Mouse (Mus musculus): ENCODE data around the gene Ccr10. TPM values are rescaled to one million over a fixed set of nuclear protein-coding genes. Genes with fewer than 3 reads are reported as not detected.
"Not testable (repeated sequence)": the region's sequence is repeated elsewhere in the genome, so short reads cannot be mapped to it uniquely, and the experiment has no call there.

Ccr10 gene
- polyA plus RNA-seq, 1 experiment, result 0.18 TPM

GRCm38 (mm10) chr11:101161551-101161950, 13.7 kb downstream of the Ccr10 start:
- no peaks in the 10 kb centered on the region for H3K79me3 ChIP-seq (ENCODE audit: low read depth)

GRCm38 (mm10) chr11:101160981-101161505, 14.2 kb downstream of the Ccr10 start:
- not testable (repeated sequence) for H3ac ChIP-seq (ENCODE audit: control insufficient read depth, insufficient read length, low read depth); H3K4me3 ChIP-seq (ENCODE audit: insufficient read depth, poor library complexity, severe bottlenecking); H3K27me3 ChIP-seq (ENCODE audit: control insufficient read depth, insufficient read depth, insufficient read length); H3K79me3 ChIP-seq (ENCODE audit: low read depth); H3K79me2 ChIP-seq (ENCODE audit: control insufficient read depth, insufficient read depth)
- H3K36me3 ChIP-seq (ENCODE audit: control insufficient read depth, insufficient read depth), result peaks cover 38% of the 10 kb centered on the region

More at GRCm38 (mm10) chr11:101161551-101161950, 13.7 kb downstream of the Ccr10 start:
- H3K4me3 ChIP-seq (ENCODE audit: insufficient read depth, poor library complexity, severe bottlenecking), result no peak overlapping the region
- H3K79me2 ChIP-seq (ENCODE audit: control insufficient read depth, insufficient read depth), result no peaks in the 10 kb centered on the region
- no peaks in the 10 kb centered on the region for H3K27me3 ChIP-seq (ENCODE audit: control insufficient read depth, insufficient read depth, insufficient read length)
- H3K36me3 ChIP-seq (ENCODE audit: control insufficient read depth, insufficient read depth), result peaks cover 42% of the 10 kb centered on the region
- no peak for TF ChIP-seq MYOG (IDR thresholded peaks at IDR 0.05; ENCODE audit: control insufficient read depth, extremely low read depth, insufficient read length)
- no peak for TF ChIP-seq CTCF (IDR thresholded peaks at IDR 0.05; ENCODE audit: control insufficient read depth, insufficient read depth, insufficient read length)
- no peak for TF ChIP-seq MYOD1 (IDR thresholded peaks at IDR 0.05; ENCODE audit: control insufficient read depth, insufficient read length, low read depth)
- no peak for TF ChIP-seq USF1 (IDR thresholded peaks at IDR 0.05; ENCODE audit: low read depth)
- TF ChIP-seq FOSL1 (IDR thresholded peaks at IDR 0.05; ENCODE audit: insufficient read depth, low read length, poor library complexity, severe bottlenecking), result no peak
- TF ChIP-seq MAX (IDR thresholded peaks at IDR 0.05), result no peak
- TF ChIP-seq CEBPB (IDR thresholded peaks at IDR 0.05; ENCODE audit: low read depth), result no peak
- no peak overlapping the region for H3ac ChIP-seq (ENCODE audit: control insufficient read depth, insufficient read length, low read depth)

- H3K79me3 ChIP-seq (ENCODE audit: low read depth); H3K4me3 ChIP-seq (ENCODE audit: insufficient read depth, poor library complexity, severe bottlenecking); H3K27me3 ChIP-seq (ENCODE audit: control insufficient read depth, insufficient read depth, insufficient read length); H3K79me2 ChIP-seq (ENCODE audit: control insufficient read depth, insufficient read depth); H3ac ChIP-seq (ENCODE audit: control insufficient read depth, insufficient read length, low read depth): not testable (repeated sequence)
- peaks cover 29% of the 10 kb centered on the region for H3K36me3 ChIP-seq (ENCODE audit: control insufficient read depth, insufficient read depth)
Observed at GRCm38 (mm10) chr11:101160151-101160550, 15.1 kb downstream of the Ccr10 start.

GRCm38 (mm10) chr11:101155728-101156371, 19.4 kb downstream of the Ccr10 start, which contains the start of gene Tubg2:
Gene Tubg2 (plus strand): TSS chr11:101155907.
- Histone ChIP-seq H3K27me3 (ENCODE audit: control insufficient read depth, insufficient read depth, insufficient read length) (no peaks in the 10 kb centered on the region), H3K36me3 (ENCODE audit: control insufficient read depth, insufficient read depth) (no peaks in the 10 kb centered on the region), H3K79me3 (ENCODE audit: low read depth) (no peaks in the 10 kb centered on the region), H3ac (ENCODE audit: control insufficient read depth, insufficient read length, low read depth) (peak within 1 kb of the TSS; percentile 30), H3K4me3 (ENCODE audit: insufficient read depth, poor library complexity, severe bottlenecking) (no peak within 1 kb of the TSS), H3K79me2 (ENCODE audit: control insufficient read depth, insufficient read depth) (no peaks in the 10 kb centered on the region)
- TF ChIP-seq MAX (IDR thresholded peaks at IDR 0.05) (no peak), CTCF (IDR thresholded peaks at IDR 0.05; ENCODE audit: control insufficient read depth, insufficient read depth, insufficient read length) (no peak), USF1 (IDR thresholded peaks at IDR 0.05; ENCODE audit: low read depth) (no peak), MYOD1 (IDR thresholded peaks at IDR 0.05; ENCODE audit: control insufficient read depth, insufficient read length, low read depth) (no peak), FOSL1 (IDR thresholded peaks at IDR 0.05; ENCODE audit: insufficient read depth, low read length, poor library complexity, severe bottlenecking) (no peak), MYOG (IDR thresholded peaks at IDR 0.05; ENCODE audit: control insufficient read depth, extremely low read depth, insufficient read length) (no peak), CEBPB (IDR thresholded peaks at IDR 0.05; ENCODE audit: low read depth) (no peak)

- Histone ChIP-seq H3K4me3 (ENCODE audit: insufficient read depth, poor library complexity, severe bottlenecking) (no peak overlapping the region), H3ac (ENCODE audit: control insufficient read depth, insufficient read length, low read depth) (no peak overlapping the region), H3K27me3 (ENCODE audit: control insufficient read depth, insufficient read depth, insufficient read length) (no peaks in the 10 kb centered on the region), H3K79me2 (ENCODE audit: control insufficient read depth, insufficient read depth) (no peaks in the 10 kb centered on the region), H3K79me3 (ENCODE audit: low read depth) (no peaks in the 10 kb centered on the region), H3K36me3 (ENCODE audit: control insufficient read depth, insufficient read depth) (no peaks in the 10 kb centered on the region)
- no peak for TF ChIP-seq MYOG (IDR thresholded peaks at IDR 0.05; ENCODE audit: control insufficient read depth, extremely low read depth, insufficient read length)
- no peak for TF ChIP-seq MYOD1 (IDR thresholded peaks at IDR 0.05; ENCODE audit: control insufficient read depth, insufficient read length, low read depth)
- no peak for TF ChIP-seq FOSL1 (IDR thresholded peaks at IDR 0.05; ENCODE audit: insufficient read depth, low read length, poor library complexity, severe bottlenecking)
- no peak for TF ChIP-seq USF1 (IDR thresholded peaks at IDR 0.05; ENCODE audit: low read depth)
- TF ChIP-seq CTCF (IDR thresholded peaks at IDR 0.05; ENCODE audit: control insufficient read depth, insufficient read depth, insufficient read length), result no peak
- TF ChIP-seq CEBPB (IDR thresholded peaks at IDR 0.05; ENCODE audit: low read depth), result no peak
- TF ChIP-seq MAX (IDR thresholded peaks at IDR 0.05), result no peak
Observed at GRCm38 (mm10) chr11:101155151-101155550, 20.1 kb downstream of the Ccr10 start.

- TF ChIP-seq USF1 (IDR thresholded peaks at IDR 0.05; ENCODE audit: low read depth) (no peak), FOSL1 (IDR thresholded peaks at IDR 0.05; ENCODE audit: insufficient read depth, low read length, poor library complexity, severe bottlenecking) (no peak), CTCF (IDR thresholded peaks at IDR 0.05; ENCODE audit: control insufficient read depth, insufficient read depth, insufficient read length) (no peak), MYOD1 (IDR thresholded peaks at IDR 0.05; ENCODE audit: control insufficient read depth, insufficient read length, low read depth) (no peak), MYOG (IDR thresholded peaks at IDR 0.05; ENCODE audit: control insufficient read depth, extremely low read depth, insufficient read length) (no peak), CEBPB (IDR thresholded peaks at IDR 0.05; ENCODE audit: low read depth) (no peak), MAX (IDR thresholded peaks at IDR 0.05) (no peak)
- Histone ChIP-seq H3K4me3 (ENCODE audit: insufficient read depth, poor library complexity, severe bottlenecking) (no peak overlapping the region), H3K27me3 (ENCODE audit: control insufficient read depth, insufficient read depth, insufficient read length) (no peaks in the 10 kb centered on the region), H3K36me3 (ENCODE audit: control insufficient read depth, insufficient read depth) (no peaks in the 10 kb centered on the region), H3K79me3 (ENCODE audit: low read depth) (no peaks in the 10 kb centered on the region), H3K79me2 (ENCODE audit: control insufficient read depth, insufficient read depth) (no peaks in the 10 kb centered on the region), H3ac (ENCODE audit: control insufficient read depth, insufficient read length, low read depth) (no peak overlapping the region)
Observed at GRCm38 (mm10) chr11:101154648-101155047, 20.6 kb downstream of the Ccr10 start.
